Mouse (Mus musculus): ENCODE results near the gene Rad17.

GRCm38 (mm10) chr13:100612903-100613302 is 37.9 kb downstream of the Rad17 start:
- no peak for TF ChIP-seq CTCF (IDR thresholded peaks at IDR 0.05; ENCODE audit: borderline replicate concordance, extremely low read depth, insufficient read depth, insufficient read length)
- no peak for TF ChIP-seq POLR2A (IDR thresholded peaks at IDR 0.05; ENCODE audit: borderline replicate concordance, extremely low read depth, insufficient read depth, insufficient read length, poor library complexity, severe bottlenecking)

All from brain, embryonic 14.5 days (tissue).